Mouse (Mus musculus) thymus, postnatal 14 days (tissue): ENCODE measurements around the gene Mtx2.

Experiments used
- DNase-seq: peaks from one replicate; pipeline ENCODE4 v3.0.0; 2021

Gene Mtx2

GRCm38 (mm10) chr2:74925968-74926814 lies 100.6 kb downstream of the Mtx2 start:
- peak; percentile 5 for DNase-seq
